Mouse (Mus musculus): ENCODE results near the gene Sp6. TPM values are rescaled to one million over a fixed set of nuclear protein-coding genes. Genes with fewer than 3 reads are reported as not detected.

Sp6 gene
- polyA plus RNA-seq, 1 experiment = 12.4 TPM

DNA sequence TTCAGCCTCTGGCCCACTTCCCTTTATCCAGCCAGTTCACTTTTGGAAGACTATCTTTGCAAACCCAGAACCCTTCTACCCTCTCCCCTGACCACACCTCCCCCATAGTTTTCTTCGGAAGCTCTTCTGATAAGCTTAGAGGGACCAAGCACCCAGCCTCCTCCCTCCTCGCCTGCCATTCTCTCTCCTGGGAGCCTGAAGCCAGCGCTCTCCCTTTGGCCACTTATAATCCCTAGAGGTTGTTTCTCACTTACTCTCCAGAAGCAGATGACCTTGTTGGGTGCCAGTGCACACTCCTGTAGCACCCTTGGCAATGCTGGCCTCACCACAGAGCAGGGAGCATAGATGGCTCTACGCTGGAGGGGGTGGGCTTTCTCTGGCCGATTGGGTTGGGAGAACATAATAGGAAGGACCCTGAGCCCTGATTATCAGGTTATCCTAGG, 43.9 kb upstream of the Sp6 start:
- TF ChIP-seq EP300 (IDR thresholded peaks at IDR 0.05; ENCODE audit: insufficient read depth, low read depth, low read length) = no peak
- TF ChIP-seq CTCF (IDR thresholded peaks at IDR 0.05; ENCODE audit: low read depth, low read length) = no peak
- no peak for TF ChIP-seq POLR2A (IDR thresholded peaks at IDR 0.05; ENCODE audit: insufficient read depth, low read length)
- no peak overlapping the region for H3K4me3 ChIP-seq (ENCODE audit: low read depth, low read length)
- no peaks in the 10 kb centered on the region for H3K9me3 ChIP-seq (replicated peaks; ENCODE audit: control insufficient read depth, insufficient read depth, low read length, poor library complexity, severe bottlenecking)
- peaks cover 6% of the 10 kb centered on the region for H3K4me1 ChIP-seq (ENCODE audit: control insufficient read depth, insufficient read depth, low read length)
- no peak overlapping the region for H3K9ac ChIP-seq (ENCODE audit: low read depth, poor library complexity, severe bottlenecking)
- no peaks in the 10 kb centered on the region for H3K27me3 ChIP-seq (ENCODE audit: control insufficient read depth, insufficient read depth, low read length, poor library complexity, severe bottlenecking)
- H3K27ac ChIP-seq (ENCODE audit: insufficient read depth, low read length) = no peak overlapping the region
- H3K36me3 ChIP-seq (ENCODE audit: control insufficient read depth, insufficient read depth, low read length, poor library complexity, severe bottlenecking) = no peaks in the 10 kb centered on the region

- Histone ChIP-seq H3K9me3 (replicated peaks; ENCODE audit: control insufficient read depth, insufficient read depth, low read length, poor library complexity, severe bottlenecking) (no peaks in the 10 kb centered on the region), H3K9ac (ENCODE audit: low read depth, poor library complexity, severe bottlenecking) (no peak overlapping the region), H3K27me3 (ENCODE audit: control insufficient read depth, insufficient read depth, low read length, poor library complexity, severe bottlenecking) (no peaks in the 10 kb centered on the region), H3K4me3 (ENCODE audit: low read depth, low read length) (no peak overlapping the region), H3K4me1 (ENCODE audit: control insufficient read depth, insufficient read depth, low read length) (peaks cover 6% of the 10 kb centered on the region), H3K36me3 (ENCODE audit: control insufficient read depth, insufficient read depth, low read length, poor library complexity, severe bottlenecking) (no peaks in the 10 kb centered on the region), H3K27ac (ENCODE audit: insufficient read depth, low read length) (no peak overlapping the region)
- no peak for TF ChIP-seq CTCF (IDR thresholded peaks at IDR 0.05; ENCODE audit: low read depth, low read length)
- TF ChIP-seq EP300 (IDR thresholded peaks at IDR 0.05; ENCODE audit: insufficient read depth, low read depth, low read length) = no peak
- no peak for TF ChIP-seq POLR2A (IDR thresholded peaks at IDR 0.05; ENCODE audit: insufficient read depth, low read length)
Measured at GRCm38 (mm10) chr11:96969746-96970145, 43.4 kb upstream of the Sp6 start.

- H3K36me3 ChIP-seq (ENCODE audit: control insufficient read depth, insufficient read depth, low read length, poor library complexity, severe bottlenecking) = no peaks in the 10 kb centered on the region
- TF ChIP-seq CTCF (IDR thresholded peaks at IDR 0.05; ENCODE audit: low read depth, low read length) = no peak
- TF ChIP-seq EP300 (IDR thresholded peaks at IDR 0.05; ENCODE audit: insufficient read depth, low read depth, low read length) = no peak
- TF ChIP-seq POLR2A (IDR thresholded peaks at IDR 0.05; ENCODE audit: insufficient read depth, low read length) = no peak
- no peaks in the 10 kb centered on the region for H3K9me3 ChIP-seq (replicated peaks; ENCODE audit: control insufficient read depth, insufficient read depth, low read length, poor library complexity, severe bottlenecking)
- peaks cover 6% of the 10 kb centered on the region for H3K4me1 ChIP-seq (ENCODE audit: control insufficient read depth, insufficient read depth, low read length)
- no peak overlapping the region for H3K4me3 ChIP-seq (ENCODE audit: low read depth, low read length)
- H3K9ac ChIP-seq (ENCODE audit: low read depth, poor library complexity, severe bottlenecking) = no peak overlapping the region
- H3K27me3 ChIP-seq (ENCODE audit: control insufficient read depth, insufficient read depth, low read length, poor library complexity, severe bottlenecking) = no peaks in the 10 kb centered on the region
- H3K27ac ChIP-seq (ENCODE audit: insufficient read depth, low read length) = no peak overlapping the region
Measured at GRCm38 (mm10) chr11:96970341-96970740, 42.9 kb upstream of the Sp6 start.

DNA sequence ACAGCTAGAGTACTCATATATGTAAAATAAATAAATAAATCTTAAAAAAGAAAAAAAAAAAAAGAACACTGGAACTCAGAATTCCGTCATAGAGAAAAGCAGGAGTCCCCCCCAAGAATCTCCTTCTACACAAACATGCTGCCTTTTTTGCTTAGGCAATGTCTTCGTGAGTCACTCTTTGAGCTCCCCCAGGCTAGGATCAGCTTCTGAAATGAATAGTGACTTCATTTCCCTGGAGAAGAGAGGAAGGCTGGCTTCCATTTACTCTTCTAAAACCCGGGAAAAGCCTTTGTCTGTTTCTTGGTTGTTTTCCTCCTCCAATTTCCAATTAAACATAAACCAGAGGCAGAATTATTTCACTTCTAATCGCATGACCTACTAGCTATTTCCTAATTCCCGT, 40.3 kb upstream of the Sp6 start:
- Histone ChIP-seq H3K36me3 (ENCODE audit: control insufficient read depth, insufficient read depth, low read length, poor library complexity, severe bottlenecking) (no peaks in the 10 kb centered on the region), H3K4me3 (ENCODE audit: low read depth, low read length) (no peak overlapping the region), H3K27ac (ENCODE audit: insufficient read depth, low read length) (no peak overlapping the region), H3K9ac (ENCODE audit: low read depth, poor library complexity, severe bottlenecking) (no peak overlapping the region), H3K9me3 (replicated peaks; ENCODE audit: control insufficient read depth, insufficient read depth, low read length, poor library complexity, severe bottlenecking) (no peaks in the 10 kb centered on the region), H3K27me3 (ENCODE audit: control insufficient read depth, insufficient read depth, low read length, poor library complexity, severe bottlenecking) (no peaks in the 10 kb centered on the region), H3K4me1 (ENCODE audit: control insufficient read depth, insufficient read depth, low read length) (peaks cover 6% of the 10 kb centered on the region)
- TF ChIP-seq EP300 (IDR thresholded peaks at IDR 0.05; ENCODE audit: insufficient read depth, low read depth, low read length) (no peak), CTCF (IDR thresholded peaks at IDR 0.05; ENCODE audit: low read depth, low read length) (no peak), POLR2A (IDR thresholded peaks at IDR 0.05; ENCODE audit: insufficient read depth, low read length) (no peak)

- Histone ChIP-seq H3K27me3 (ENCODE audit: control insufficient read depth, insufficient read depth, low read length, poor library complexity, severe bottlenecking) (no peaks in the 10 kb centered on the region), H3K4me1 (ENCODE audit: control insufficient read depth, insufficient read depth, low read length) (peaks cover 6% of the 10 kb centered on the region), H3K9ac (ENCODE audit: low read depth, poor library complexity, severe bottlenecking) (no peak overlapping the region), H3K36me3 (ENCODE audit: control insufficient read depth, insufficient read depth, low read length, poor library complexity, severe bottlenecking) (no peaks in the 10 kb centered on the region), H3K4me3 (ENCODE audit: low read depth, low read length) (no peak overlapping the region), H3K27ac (ENCODE audit: insufficient read depth, low read length) (no peak overlapping the region), H3K9me3 (replicated peaks; ENCODE audit: control insufficient read depth, insufficient read depth, low read length, poor library complexity, severe bottlenecking) (no peaks in the 10 kb centered on the region)
- TF ChIP-seq CTCF (IDR thresholded peaks at IDR 0.05; ENCODE audit: low read depth, low read length) (no peak), EP300 (IDR thresholded peaks at IDR 0.05; ENCODE audit: insufficient read depth, low read depth, low read length) (no peak)
Measured at GRCm38 (mm10) chr11:96973426-96973964, 39.7 kb upstream of the Sp6 start.

DNA sequence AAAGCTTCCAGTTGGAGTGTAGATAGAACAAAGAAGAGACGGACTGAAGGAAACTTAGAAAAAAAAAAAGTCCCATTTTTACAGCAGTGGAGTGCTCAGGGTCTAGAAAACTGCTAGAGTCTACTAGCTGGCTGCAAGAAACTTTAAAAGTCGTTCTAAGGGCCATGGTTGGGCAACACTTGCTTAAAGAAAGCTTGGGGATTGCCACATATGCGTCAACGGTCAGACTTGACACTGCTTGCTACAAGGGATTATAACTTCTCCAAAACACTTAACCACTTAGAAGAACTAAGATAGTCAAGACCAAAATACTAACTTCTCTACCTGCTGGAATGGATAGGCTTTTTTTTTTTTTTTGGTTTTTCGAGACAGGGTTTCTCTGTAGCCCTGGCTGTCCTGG, 38.4 kb upstream of the Sp6 start:
- Histone ChIP-seq H3K4me3 (ENCODE audit: low read depth, low read length) (no peak overlapping the region), H3K9ac (ENCODE audit: low read depth, poor library complexity, severe bottlenecking) (no peak overlapping the region), H3K27ac (ENCODE audit: insufficient read depth, low read length) (no peak overlapping the region), H3K4me1 (ENCODE audit: control insufficient read depth, insufficient read depth, low read length) (peaks cover 2% of the 10 kb centered on the region), H3K36me3 (ENCODE audit: control insufficient read depth, insufficient read depth, low read length, poor library complexity, severe bottlenecking) (no peaks in the 10 kb centered on the region), H3K9me3 (replicated peaks; ENCODE audit: control insufficient read depth, insufficient read depth, low read length, poor library complexity, severe bottlenecking) (no peaks in the 10 kb centered on the region), H3K27me3 (ENCODE audit: control insufficient read depth, insufficient read depth, low read length, poor library complexity, severe bottlenecking) (no peaks in the 10 kb centered on the region)
- TF ChIP-seq EP300 (IDR thresholded peaks at IDR 0.05; ENCODE audit: insufficient read depth, low read depth, low read length) (no peak), CTCF (IDR thresholded peaks at IDR 0.05; ENCODE audit: low read depth, low read length) (no peak), POLR2A (IDR thresholded peaks at IDR 0.05; ENCODE audit: insufficient read depth, low read length) (no peak)
